Mouse (Mus musculus): ENCODE measurements around the gene Phrf1.

DNA sequence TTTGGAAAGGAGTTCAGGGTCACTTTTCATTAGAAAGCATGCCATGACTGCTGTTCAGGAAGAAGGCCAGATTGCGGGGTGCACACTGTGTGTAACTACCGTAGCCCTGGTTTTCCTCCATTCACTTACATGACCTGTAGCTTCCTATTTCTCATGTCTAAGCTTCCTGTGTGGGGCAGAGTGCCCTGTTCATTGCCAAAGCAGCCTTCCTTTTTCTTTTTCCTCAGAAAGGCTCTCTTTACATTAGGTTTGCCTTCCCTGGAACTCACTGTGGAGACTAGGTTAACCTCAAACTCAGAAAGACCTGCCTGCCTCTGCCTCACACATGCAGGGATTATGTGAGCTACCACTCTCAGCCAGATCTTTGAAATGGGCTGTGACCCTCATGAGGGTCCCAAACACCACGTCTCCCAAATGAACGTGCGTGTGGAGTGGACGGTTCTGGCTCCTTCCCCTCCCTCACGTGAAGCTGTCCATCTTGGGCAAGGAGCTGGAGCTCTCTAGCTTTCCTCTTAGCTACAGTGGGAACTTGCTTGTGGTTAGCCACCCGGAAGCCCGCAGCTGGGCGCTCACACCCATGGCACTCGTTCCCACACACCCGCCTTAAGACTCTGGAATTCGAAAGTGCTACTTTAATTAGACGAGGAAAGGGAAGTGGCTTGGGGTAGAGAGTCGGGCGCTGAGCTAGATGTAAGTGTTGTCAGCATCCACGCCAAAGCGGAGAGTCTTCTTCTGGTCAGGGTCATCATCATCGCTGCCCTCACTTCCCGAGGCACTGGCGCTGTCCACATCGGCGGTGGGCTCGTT lies 40.1 kb downstream of the Phrf1 start:
- TF ChIP-seq POLR2A (IDR thresholded peaks at IDR 0.05; ENCODE audit: insufficient read depth, low read depth, low read length), result no peak
- TF ChIP-seq CTCF (IDR thresholded peaks at IDR 0.05; ENCODE audit: insufficient read depth, low read depth, low read length), result no peak
